Mouse (Mus musculus) B cell, adult 2 months (primary cell): ENCODE results near the gene Pank1.

Source experiments
- DNase-seq, 2 experiments: peaks; one replicate each; pipeline ENCODE4 v3.0.0; 2022

Gene Pank1

GRCm38 (mm10) chr19:34877898-34878602 is 1.2 kb downstream of the Pank1 start:
- DNase-seq, result peak; percentile 80 to 84

GRCm38 (mm10) chr19:34876676-34877075 is 2.6 kb downstream of the Pank1 start:
- no peak for DNase-seq

GRCm38 (mm10) chr19:34869375-34869774 is 9.9 kb downstream of the Pank1 start:
- DNase-seq, result no peak

GRCm38 (mm10) chr19:34868093-34868741 is 11.0 kb downstream of the Pank1 start:
- DNase-seq, result no peak

- no peak for DNase-seq
Observed at GRCm38 (mm10) chr19:34863737-34864136, 15.5 kb downstream of the Pank1 start.

- no peak for DNase-seq
Observed at GRCm38 (mm10) chr19:34856021-34856651, 23.1 kb downstream of the Pank1 start.

GRCm38 (mm10) chr19:34851161-34851560 is 28.1 kb downstream of the Pank1 start:
- DNase-seq, result no peak

- no peak for DNase-seq
Observed at GRCm38 (mm10) chr19:34849426-34849825, 29.8 kb downstream of the Pank1 start.

- no peak for DNase-seq
Observed at GRCm38 (mm10) chr19:34848164-34848563, 31.1 kb downstream of the Pank1 start.

- DNase-seq, result no peak
Observed at GRCm38 (mm10) chr19:34847103-34847502, 32.2 kb downstream of the Pank1 start.

- DNase-seq, result peak in 1 of 2 experiments; percentile 39
Observed at GRCm38 (mm10) chr19:34846508-34847038, 32.7 kb downstream of the Pank1 start.

- peak; percentile 7 to 38 for DNase-seq
Observed at GRCm38 (mm10) chr19:34846005-34846404, 33.2 kb downstream of the Pank1 start.

GRCm38 (mm10) chr19:34845331-34845730 is 33.9 kb downstream of the Pank1 start:
- DNase-seq, result no peak

GRCm38 (mm10) chr19:34844760-34845159 is 34.5 kb downstream of the Pank1 start:
- no peak for DNase-seq

GRCm38 (mm10) chr19:34844047-34844446 is 35.2 kb downstream of the Pank1 start:
- no peak for DNase-seq

GRCm38 (mm10) chr19:34841719-34842506 is 37.3 kb downstream of the Pank1 start:
- no peak for DNase-seq

GRCm38 (mm10) chr19:34838624-34839023 is 40.6 kb downstream of the Pank1 start:
- no peak for DNase-seq

- no peak for DNase-seq
Observed at GRCm38 (mm10) chr19:34831702-34832101, 47.6 kb downstream of the Pank1 start.

- DNase-seq, result no peak
Observed at GRCm38 (mm10) chr19:34827916-34828635, 51.2 kb downstream of the Pank1 start.

- no peak for DNase-seq
Observed at GRCm38 (mm10) chr19:34827444-34827843, 51.8 kb downstream of the Pank1 start.

GRCm38 (mm10) chr19:34825946-34826655 is 53.2 kb downstream of the Pank1 start:
- peak; percentile 67 to 69 for DNase-seq
